Mouse (Mus musculus): ENCODE data around the gene Dagla. TPM values are rescaled to one million over a fixed set of nuclear protein-coding genes. Genes with fewer than 3 reads are reported as not detected.

The Dagla gene
- polyA plus RNA-seq, 1 experiment from 2014 or later, result 1.3 TPM

GRCm38 (mm10) chr19:10317795-10318194 lies 13.1 kb upstream of the Dagla start:
- WGBS, result 69% methylated on average over 4 of the region's 4 CpGs
- H3K9ac ChIP-seq (ENCODE audit: low read length), result no peak overlapping the region
- DNase-seq (ENCODE audit: low spot score, missing footprints) (no peak), ATAC-seq (ENCODE audit: low FRiP score) (no peak)
- H3K36me3 ChIP-seq (ENCODE audit: control insufficient read depth, insufficient read depth, low read length), result no peaks in the 10 kb centered on the region
- H3K4me2 ChIP-seq, result no peak overlapping the region
- H3K4me3 ChIP-seq (ENCODE audit: low read depth, low read length), result no peak overlapping the region
- H3K27ac ChIP-seq (ENCODE audit: low read depth, low read length), result no peak overlapping the region
- H3K27me3 ChIP-seq (ENCODE audit: control insufficient read depth, insufficient read depth, low read length), result no peaks in the 10 kb centered on the region
- no peaks in the 10 kb centered on the region for H3K9me3 ChIP-seq (ENCODE audit: control insufficient read depth, low read length)
- H3K4me1 ChIP-seq (ENCODE audit: control insufficient read depth, insufficient read depth, low read length), result no peaks in the 10 kb centered on the region

GRCm38 (mm10) chr19:10317358-10317757 lies 12.7 kb upstream of the Dagla start:
- Histone ChIP-seq H3K4me2 (no peak overlapping the region), H3K4me1 (ENCODE audit: control insufficient read depth, insufficient read depth, low read length) (no peaks in the 10 kb centered on the region), H3K4me3 (ENCODE audit: low read depth, low read length) (no peak overlapping the region), H3K9me3 (ENCODE audit: control insufficient read depth, low read length) (no peaks in the 10 kb centered on the region), H3K9ac (ENCODE audit: low read length) (no peak overlapping the region), H3K27ac (ENCODE audit: low read depth, low read length) (no peak overlapping the region), H3K27me3 (ENCODE audit: control insufficient read depth, insufficient read depth, low read length) (no peaks in the 10 kb centered on the region), H3K36me3 (ENCODE audit: control insufficient read depth, insufficient read depth, low read length) (no peaks in the 10 kb centered on the region)
- WGBS, result 88% methylated on average over 2 of the region's 2 CpGs
- no peak for ATAC-seq (ENCODE audit: low FRiP score)
- DNase-seq (ENCODE audit: low spot score, missing footprints), result no peak

GRCm38 (mm10) chr19:10316956-10317355 lies 12.3 kb upstream of the Dagla start:
- ATAC-seq (ENCODE audit: low FRiP score), result no peak
- Histone ChIP-seq H3K27ac (ENCODE audit: low read depth, low read length) (no peak overlapping the region), H3K9ac (ENCODE audit: low read length) (no peak overlapping the region), H3K36me3 (ENCODE audit: control insufficient read depth, insufficient read depth, low read length) (no peaks in the 10 kb centered on the region), H3K4me2 (no peak overlapping the region), H3K9me3 (ENCODE audit: control insufficient read depth, low read length) (no peaks in the 10 kb centered on the region), H3K27me3 (ENCODE audit: control insufficient read depth, insufficient read depth, low read length) (no peaks in the 10 kb centered on the region), H3K4me3 (ENCODE audit: low read depth, low read length) (no peak overlapping the region), H3K4me1 (ENCODE audit: control insufficient read depth, insufficient read depth, low read length) (no peaks in the 10 kb centered on the region)
- WGBS, result 64% methylated on average over 4 of the region's 4 CpGs
- no peak for DNase-seq (ENCODE audit: low spot score, missing footprints)

GRCm38 (mm10) chr19:10312072-10312471 lies 7.4 kb upstream of the Dagla start:
- Histone ChIP-seq H3K27ac (ENCODE audit: low read depth, low read length) (no peak overlapping the region), H3K4me3 (ENCODE audit: low read depth, low read length) (no peak overlapping the region), H3K9ac (ENCODE audit: low read length) (no peak overlapping the region), H3K36me3 (ENCODE audit: control insufficient read depth, insufficient read depth, low read length) (no peaks in the 10 kb centered on the region), H3K4me1 (ENCODE audit: control insufficient read depth, insufficient read depth, low read length) (no peaks in the 10 kb centered on the region), H3K9me3 (ENCODE audit: control insufficient read depth, low read length) (no peaks in the 10 kb centered on the region), H3K4me2 (no peak overlapping the region), H3K27me3 (ENCODE audit: control insufficient read depth, insufficient read depth, low read length) (no peaks in the 10 kb centered on the region)
- DNase-seq (ENCODE audit: low spot score, missing footprints) (no peak), ATAC-seq (ENCODE audit: low FRiP score) (no peak)
- WGBS, result 79% methylated on average over 8 of the region's 8 CpGs

GRCm38 (mm10) chr19:10308990-10309389 lies 4.3 kb upstream of the Dagla start:
- Histone ChIP-seq H3K27me3 (ENCODE audit: control insufficient read depth, insufficient read depth, low read length) (no peaks in the 10 kb centered on the region; the same call in 1 of the 2 replicates), H3K36me3 (ENCODE audit: control insufficient read depth, insufficient read depth, low read length) (no peaks in the 10 kb centered on the region), H3K9me3 (ENCODE audit: control insufficient read depth, low read length) (no peaks in the 10 kb centered on the region), H3K4me1 (ENCODE audit: control insufficient read depth, insufficient read depth, low read length) (peaks cover 3% of the 10 kb centered on the region), H3K27ac (ENCODE audit: low read depth, low read length) (no peak overlapping the region), H3K4me2 (no peak overlapping the region), H3K4me3 (ENCODE audit: low read depth, low read length) (no peak overlapping the region), H3K9ac (ENCODE audit: low read length) (no peak overlapping the region)
- DNase-seq (ENCODE audit: low spot score, missing footprints), result no peak
- 47% methylated on average over 2 of the region's 2 CpGs for WGBS
- no peak for ATAC-seq (ENCODE audit: low FRiP score)

GRCm38 (mm10) chr19:10307941-10308340 lies 3.3 kb upstream of the Dagla start:
- Histone ChIP-seq H3K4me2 (no peak overlapping the region), H3K27ac (ENCODE audit: low read depth, low read length) (no peak overlapping the region), H3K4me3 (ENCODE audit: low read depth, low read length) (no peak overlapping the region), H3K4me1 (ENCODE audit: control insufficient read depth, insufficient read depth, low read length) (peaks cover 3% of the 10 kb centered on the region), H3K27me3 (ENCODE audit: control insufficient read depth, insufficient read depth, low read length) (no peaks in the 10 kb centered on the region; the same call in 1 of the 2 replicates), H3K9me3 (ENCODE audit: control insufficient read depth, low read length) (no peaks in the 10 kb centered on the region), H3K9ac (ENCODE audit: low read length) (no peak overlapping the region), H3K36me3 (ENCODE audit: control insufficient read depth, insufficient read depth, low read length) (no peaks in the 10 kb centered on the region)
- DNase-seq (ENCODE audit: low spot score, missing footprints) (no peak), ATAC-seq (ENCODE audit: low FRiP score) (no peak)
- 57% methylated on average over 6 of the region's 6 CpGs for WGBS

GRCm38 (mm10) chr19:10307351-10307750 lies 2.7 kb upstream of the Dagla start:
- WGBS, result 81% methylated on average over 5 of the region's 5 CpGs
- H3K27me3 ChIP-seq (ENCODE audit: control insufficient read depth, insufficient read depth, low read length), result no peaks in the 10 kb centered on the region; the same call in 1 of the 2 replicates
- no peak for DNase-seq (ENCODE audit: low spot score, missing footprints)

GRCm38 (mm10) chr19:10306521-10307243 lies 2.0 kb upstream of the Dagla start:
- Histone ChIP-seq H3K4me2 (no peak overlapping the region), H3K4me3 (ENCODE audit: low read depth, low read length) (no peak overlapping the region), H3K27ac (ENCODE audit: low read depth, low read length) (no peak overlapping the region), H3K4me1 (ENCODE audit: control insufficient read depth, insufficient read depth, low read length) (peaks cover 3% of the 10 kb centered on the region), H3K9ac (ENCODE audit: low read length) (no peak overlapping the region), H3K9me3 (ENCODE audit: control insufficient read depth, low read length) (no peaks in the 10 kb centered on the region), H3K27me3 (ENCODE audit: control insufficient read depth, insufficient read depth, low read length) (no peaks in the 10 kb centered on the region; the same call in 1 of the 2 replicates), H3K36me3 (ENCODE audit: control insufficient read depth, insufficient read depth, low read length) (no peaks in the 10 kb centered on the region)
- DNase-seq (ENCODE audit: low spot score, missing footprints), result no peak
- ATAC-seq (ENCODE audit: low FRiP score), result no peak
- WGBS, result 85% methylated on average over 5 of the region's 5 CpGs

More at GRCm38 (mm10) chr19:10307351-10307750, 2.7 kb upstream of the Dagla start:
- ATAC-seq (ENCODE audit: low FRiP score), result no peak
- no peak overlapping the region for H3K27ac ChIP-seq (ENCODE audit: low read depth, low read length)
- no peaks in the 10 kb centered on the region for H3K9me3 ChIP-seq (ENCODE audit: control insufficient read depth, low read length)
- H3K4me2 ChIP-seq, result no peak overlapping the region
- no peaks in the 10 kb centered on the region for H3K36me3 ChIP-seq (ENCODE audit: control insufficient read depth, insufficient read depth, low read length)
- H3K4me1 ChIP-seq (ENCODE audit: control insufficient read depth, insufficient read depth, low read length), result peaks cover 3% of the 10 kb centered on the region
- no peak overlapping the region for H3K9ac ChIP-seq (ENCODE audit: low read length)
- no peak overlapping the region for H3K4me3 ChIP-seq (ENCODE audit: low read depth, low read length)

GRCm38 (mm10) chr19:10305640-10306039 lies 963 bp upstream of the Dagla start:
- Histone ChIP-seq H3K27ac (ENCODE audit: low read depth, low read length) (no peak overlapping the region), H3K9me3 (ENCODE audit: control insufficient read depth, low read length) (no peaks in the 10 kb centered on the region), H3K36me3 (ENCODE audit: control insufficient read depth, insufficient read depth, low read length) (no peaks in the 10 kb centered on the region), H3K4me2 (no peak overlapping the region), H3K27me3 (ENCODE audit: control insufficient read depth, insufficient read depth, low read length) (no peaks in the 10 kb centered on the region; the same call in 1 of the 2 replicates), H3K9ac (ENCODE audit: low read length) (no peak overlapping the region), H3K4me3 (ENCODE audit: low read depth, low read length) (no peak overlapping the region), H3K4me1 (ENCODE audit: control insufficient read depth, insufficient read depth, low read length) (peaks cover 3% of the 10 kb centered on the region)
- no peak for ATAC-seq (ENCODE audit: low FRiP score)
- no peak for DNase-seq (ENCODE audit: low spot score, missing footprints)
- WGBS, result 83% methylated on average over 12 of the region's 12 CpGs

Data from midbrain, embryonic 11.5 days (tissue).